Mouse (Mus musculus): Measurements from ENCODE around the gene Hand1.

- TF ChIP-seq CTCF (IDR thresholded peaks at IDR 0.05; ENCODE audit: control insufficient read depth, insufficient read depth, insufficient read length) = no peak
- no peak for TF ChIP-seq USF1 (IDR thresholded peaks at IDR 0.05; ENCODE audit: low read depth)
Measured at GRCm38 (mm10) chr11:57790866-57791535, 41.6 kb downstream of the Hand1 start.

All from C2C12 (cell line).